Mouse (Mus musculus) heart, postnatal 0 days (tissue): ENCODE measurements around the gene Prickle4. TPM values are rescaled to one million over a fixed set of nuclear protein-coding genes. Genes with fewer than 3 reads are reported as not detected.

Experiments used
- ATAC-seq: fragments of 200-750 bp; cut with Nextera tagmentation; 2 replicates; pipeline ENCODE4 v1.8.0; 2017; ENCODE audit warnings: low read depth, moderate number of reproducible peaks, moderate library complexity; ENCODE audit not compliant: insufficient read depth
- DNase-seq: peaks from one replicate; pipeline ENCODE4 v3.0.0-alpha.2; 2016; ENCODE audit warnings: low spot score
- H3K27ac ChIP-seq: fragments of 300-500 bp; sonication (generic); 2 replicates; pipeline ENCODE4 v1.5.1; 2014; ENCODE audit warnings: low read depth, mild to moderate bottlenecking
- H3K27me3 ChIP-seq: fragments of 300-500 bp; sonication (generic); 2 replicates; pipeline ENCODE4 v1.6.1; 2014; ENCODE audit warnings: low read length, mixed read lengths; ENCODE audit not compliant: control insufficient read depth, insufficient read depth
- H3K36me3 ChIP-seq: fragments of 300-500 bp; sonication (generic); replicated peaks from 2 replicates; pipeline ENCODE4 v1.6.1; 2014; ENCODE audit warnings: low read length, mixed read lengths; ENCODE audit not compliant: control insufficient read depth, insufficient read depth
- H3K4me1 ChIP-seq: fragments of 300-500 bp; sonication (generic); 2 replicates; pipeline ENCODE4 v1.6.1; 2014; ENCODE audit warnings: antibody characterized with exemption; ENCODE audit not compliant: control insufficient read depth, insufficient read depth
- H3K4me2 ChIP-seq: fragments of 300-500 bp; sonication (generic); 2 replicates; pipeline ENCODE4 v1.6.1; 2014; ENCODE audit warnings: low read depth, mild to moderate bottlenecking, low read length, moderate library complexity
- H3K4me3 ChIP-seq: fragments of 300-500 bp; sonication (generic); 2 replicates; pipeline ENCODE4 v1.5.1; 2014; ENCODE audit warnings: low read depth, low read length
- H3K9ac ChIP-seq: fragments of 300-500 bp; sonication (generic); replicated peaks from 2 replicates; pipeline ENCODE4 v1.6.1; 2014; ENCODE audit warnings: low read depth, low read length, mixed read lengths
- H3K9me3 ChIP-seq: fragments of 300-500 bp; sonication (generic); replicated peaks from 2 replicates; pipeline ENCODE4 v1.6.1; 2016; ENCODE audit warnings: low read length; ENCODE audit not compliant: control insufficient read depth
- CTCF ChIP-seq: IDR thresholded peaks from 2 replicates; pipeline ENCODE4 v1.5.1; 2016; ENCODE audit warnings: antibody characterized with exemption, control low read depth, low read depth
- EP300 ChIP-seq: IDR thresholded peaks from 2 replicates; pipeline ENCODE4 v1.6.1; 2016; ENCODE audit warnings: antibody characterized with exemption, low read depth
- WGBS: fragments of 180-500 bp; shearing (Covaris S2); extraction: QIAGEN DNeasy Blood & Tissue Kit; methylation state at CpG from one replicate; pipeline ENCODE4 v1.1.7; 2014; 5-methylcytosine and 5-hydroxymethylcytosine counted together
- polyA plus RNA-seq: library from polyadenylated mRNA; unstranded; fragments of >200 nt; fragmentation: Nextera tagmentation; extraction: Ambion mirVana; gene quantifications from 2 replicates; pipeline ENCODE4 v1.2.1, GENCODE M21; 2015
- total RNA-seq: library from RNA; depleted of rRNA; stranded (reverse); fragments of >200 nt; gene quantifications from 2 replicates; pipeline ENCODE4 v1.2.3, GENCODE M21; 2014; ENCODE audit warnings: low replicate concordance

Gene Prickle4
- total and polyA plus RNA-seq, 2 experiments from 2014 or later = 0.93 TPM; not detected in 1

DNA sequence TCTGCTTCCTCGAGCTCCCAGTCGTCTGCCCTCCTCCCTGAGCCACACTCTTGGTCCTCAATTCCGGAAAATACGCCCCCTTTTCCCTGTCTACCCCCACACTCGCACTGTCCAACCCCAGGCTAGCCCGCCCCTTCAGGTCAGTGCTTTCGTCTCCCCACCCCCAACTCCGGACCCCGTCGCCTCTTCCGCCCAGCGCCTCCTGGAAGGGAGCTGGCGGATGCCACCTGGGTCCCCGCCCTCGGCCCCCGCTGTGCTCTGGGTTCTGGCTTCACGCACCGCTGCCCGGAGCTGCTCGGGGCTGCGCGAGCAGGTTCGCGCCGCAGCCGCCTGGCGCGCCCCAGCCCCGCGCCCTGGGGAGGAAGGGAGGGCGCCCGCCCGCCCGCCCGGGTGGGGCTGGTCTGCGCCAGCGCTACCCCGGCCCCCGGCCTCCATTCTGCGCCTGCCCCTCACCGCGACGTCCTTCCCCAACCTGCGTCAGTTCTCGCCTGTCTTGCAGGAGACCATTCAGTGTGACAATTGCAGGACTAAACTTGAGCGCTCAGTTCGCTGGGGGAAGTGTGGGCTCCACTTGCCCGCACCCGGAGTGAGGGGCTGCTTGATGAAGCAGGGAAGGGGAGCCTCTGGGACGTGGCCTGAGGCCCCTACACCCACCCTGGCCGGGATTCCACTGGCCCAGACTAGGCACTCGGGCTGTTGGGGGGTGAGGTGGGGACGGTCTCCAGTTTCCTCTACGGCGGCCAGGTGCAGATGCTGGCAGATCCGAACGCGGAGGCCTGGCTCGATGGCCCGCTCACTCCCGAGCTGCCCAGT lies 43.7 kb upstream of the Prickle4 start:
- Histone ChIP-seq H3K36me3 (no peaks in the 10 kb centered on the region), H3K4me1 (peaks cover 24% of the 10 kb centered on the region; the same call in 1 of the 2 replicates), H3K27ac (peak overlapping the region; percentile 94), H3K9me3 (no peaks in the 10 kb centered on the region), H3K4me3 (peak overlapping the region; percentile 93), H3K27me3 (no peaks in the 10 kb centered on the region), H3K4me2 (peak overlapping the region; percentile 95), H3K9ac (peak overlapping the region; percentile 92)
- TF ChIP-seq EP300 = no peak
- TF ChIP-seq CTCF = no peak
- ATAC-seq = peak; percentile 12
- no peak for DNase-seq
- 1% methylated on average over 58 of the region's 61 CpGs for WGBS

DNA sequence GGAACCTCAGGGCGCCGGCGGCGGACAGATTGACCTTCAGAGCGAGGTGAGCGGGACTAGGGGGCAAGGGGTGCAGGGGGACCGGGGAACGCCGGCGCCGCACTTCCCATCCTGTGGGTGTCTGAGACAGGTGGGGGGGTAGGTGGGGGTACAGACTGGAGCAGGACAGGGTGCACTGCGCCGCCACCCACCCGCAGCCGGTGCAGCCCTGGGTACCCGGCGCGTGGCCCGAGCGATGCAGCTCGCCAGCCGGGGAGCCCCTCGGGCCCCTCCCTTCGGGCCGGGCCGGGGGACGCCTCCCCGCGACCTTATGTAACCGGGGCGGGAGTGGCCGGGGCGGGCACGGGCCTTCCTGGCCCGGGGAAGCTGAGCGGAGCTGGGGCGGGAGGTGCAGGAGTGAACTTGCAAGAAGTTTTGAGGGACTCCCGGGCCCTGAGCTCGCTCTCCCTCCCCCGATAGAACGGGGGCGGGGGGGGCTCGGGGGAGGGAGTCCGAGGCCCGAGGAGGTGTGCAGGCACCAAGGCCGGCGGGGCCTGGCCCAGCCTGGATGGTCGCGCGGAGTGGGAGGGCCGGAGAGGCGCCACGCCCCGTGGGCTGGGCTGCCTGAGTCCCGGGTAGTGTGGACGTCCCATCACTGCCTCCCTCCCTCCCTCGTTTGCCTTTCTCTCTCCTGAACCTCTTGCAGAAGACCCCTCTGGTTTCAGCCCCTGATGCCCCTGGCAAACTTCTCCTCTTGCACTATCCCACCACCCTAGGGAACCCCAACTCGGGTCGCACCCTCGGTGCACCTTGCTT lies 42.9 kb upstream of the Prickle4 start:
- H3K27ac ChIP-seq = peak overlapping the region; percentile 94

DNA sequence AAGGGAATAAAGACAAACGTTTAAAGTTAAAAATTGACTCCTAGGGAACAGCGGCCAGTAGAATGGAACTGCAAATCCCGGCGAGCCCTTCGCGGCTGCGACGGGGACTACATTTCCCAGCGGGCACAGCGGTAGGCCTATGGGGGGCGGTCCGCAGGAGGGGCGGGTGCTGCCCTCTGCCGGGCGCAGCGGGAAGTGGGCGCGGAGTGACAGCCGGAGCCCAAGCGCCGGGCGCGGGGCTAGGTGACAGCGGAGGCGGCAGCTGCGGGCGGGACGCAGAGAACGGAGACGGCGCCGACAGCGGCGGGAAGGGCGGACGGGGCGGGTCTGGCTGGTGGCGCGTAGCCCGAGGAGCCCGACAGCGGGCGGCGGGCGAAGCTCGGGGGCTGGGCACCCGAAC lies 42.3 kb upstream of the Prickle4 start, which contains the start of gene Tfeb:
Tfeb (plus strand) TSS at position 175 of the 400 bp plus-strand sequence.
- Histone ChIP-seq H3K4me1 (peaks cover 17% of the 10 kb centered on the region; the same call in 1 of the 2 replicates), H3K27me3 (no peaks in the 10 kb centered on the region), H3K27ac (peak within 1 kb of the TSS; percentile 94), H3K4me3 (peak within 1 kb of the TSS; percentile 93), H3K9me3 (no peaks in the 10 kb centered on the region), H3K4me2 (peak within 1 kb of the TSS; percentile 95), H3K9ac (peak within 1 kb of the TSS; percentile 92), H3K36me3 (no peaks in the 10 kb centered on the region)
- TF ChIP-seq CTCF = peak; percentile 91
- no peak for TF ChIP-seq EP300
- DNase-seq (peak; percentile 92), ATAC-seq (peak; percentile 78)
- WGBS = under 1% methylated on average over 45 of the region's 47 CpGs

More for the DNA sequence above, 42.9 kb upstream of the Prickle4 start:
- Histone ChIP-seq H3K4me1 (peaks cover 17% of the 10 kb centered on the region; the same call in 1 of the 2 replicates), H3K9ac (peak overlapping the region; percentile 92), H3K4me2 (peak overlapping the region; percentile 95), H3K9me3 (no peaks in the 10 kb centered on the region), H3K4me3 (peak overlapping the region; percentile 93), H3K27me3 (no peaks in the 10 kb centered on the region), H3K36me3 (no peaks in the 10 kb centered on the region)
- TF ChIP-seq EP300 (no peak), CTCF (no peak)
- under 1% methylated on average over 56 of the region's 60 CpGs for WGBS
- ATAC-seq (peak; percentile 88), DNase-seq (peak; percentile 77)

DNA sequence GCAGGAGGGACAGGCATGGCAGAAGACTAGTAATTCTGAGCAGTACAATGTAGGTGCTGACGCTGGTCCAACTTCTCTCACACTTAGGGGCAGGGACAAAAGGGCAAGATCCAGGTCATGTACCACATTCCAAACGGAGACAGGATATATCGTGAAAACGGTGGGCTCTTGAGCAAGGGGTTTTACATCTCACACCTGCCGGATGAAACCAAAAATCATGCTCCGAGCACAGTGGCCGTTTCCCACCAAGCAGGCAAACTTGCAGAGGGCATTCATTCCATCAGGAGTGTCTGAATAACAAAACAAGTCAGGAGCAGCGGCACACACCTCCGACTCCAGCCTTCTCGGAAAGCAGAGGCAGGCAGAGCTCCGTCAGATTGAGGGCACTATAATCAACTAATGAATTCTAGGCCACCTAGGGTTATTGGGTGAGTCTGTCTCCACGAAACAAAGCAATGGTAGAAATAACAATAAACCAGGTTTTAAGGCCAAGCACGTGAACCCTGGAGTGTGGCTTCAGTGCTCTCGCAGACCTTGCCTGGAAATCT lies 41.1 kb upstream of the Prickle4 start:
- Histone ChIP-seq H3K27ac (no peak overlapping the region), H3K36me3 (no peaks in the 10 kb centered on the region), H3K9me3 (no peaks in the 10 kb centered on the region), H3K4me3 (no peak overlapping the region), H3K27me3 (no peaks in the 10 kb centered on the region), H3K4me2 (no peak overlapping the region), H3K4me1 (peaks cover 13% of the 10 kb centered on the region; the same call in 1 of the 2 replicates), H3K9ac (no peak overlapping the region)
- 70% methylated on average over 14 of the region's 14 CpGs for WGBS
- TF ChIP-seq CTCF = no peak
- TF ChIP-seq EP300 = no peak
- ATAC-seq = no peak
- DNase-seq = no peak
